Mouse (Mus musculus) kidney, adult 2 months (tissue): ENCODE results near the gene Tex12.

Experiments
- CTCF ChIP-seq: fragments of 200-500 bp; conservative IDR thresholded peaks from 2 replicates; pipeline ENCODE4 v1.5.1; 2011; ENCODE audit warnings: low read depth, mild to moderate bottlenecking, control low read depth, low read length, moderate library complexity, mixed read lengths; ENCODE audit not compliant: insufficient read depth, insufficient read length
- POLR2A ChIP-seq: fragments of 200-500 bp; IDR thresholded peaks from one replicate; pipeline ENCODE4 v1.6.1; 2011; ENCODE audit warnings: low read depth, low read length, control low read depth

- no peak for TF ChIP-seq CTCF
- TF ChIP-seq POLR2A, result no peak
Measured at GRCm38 (mm10) chr9:50565940-50566339, 4.8 kb upstream of the Tex12 start.
